Mouse (Mus musculus): Measurements from ENCODE around the gene Syt7. TPM values are rescaled to one million over a fixed set of nuclear protein-coding genes. Genes with fewer than 3 reads are reported as not detected.

Syt7 gene
- total RNA-seq, 2 experiments from 2014 or later = 279 to 314 TPM

- no peak for DNase-seq (ENCODE audit: low spot score in 2 of 2)
- intact Hi-C loops (cut with DNase I) = no loop called here
Measured at GRCm38 (mm10) chr19:10373191-10373590, 15.7 kb upstream of the Syt7 start.

GRCm38 (mm10) chr19:10375260-10375659 lies 13.6 kb upstream of the Syt7 start:
- intact Hi-C loops (cut with DNase I) = no loop called here
- no peak for DNase-seq (ENCODE audit: low spot score in 2 of 2)

- intact Hi-C loops (cut with DNase I) = no loop called here
Measured at GRCm38 (mm10) chr19:10379978-10380377, 8.9 kb upstream of the Syt7 start.

GRCm38 (mm10) chr19:10387660-10388059 lies 1.2 kb upstream of the Syt7 start:
- no peak for DNase-seq (ENCODE audit: low spot score in 2 of 2)
- intact Hi-C loops (cut with DNase I) = loop anchor here (2.0 kb wide), 1 partner anchor 47 kb away; no protein-coding TSS in a partner anchor

More at GRCm38 (mm10) chr19:10379978-10380377, 8.9 kb upstream of the Syt7 start:
- DNase-seq (ENCODE audit: low spot score in 2 of 2) = no peak

- DNase-seq (ENCODE audit: low spot score in 2 of 2) = no peak
- intact Hi-C loops (cut with DNase I) = loop anchor here (2.0 to 5.0 kb wide), 2 partner anchors 43 to 49 kb away; no protein-coding TSS in a partner anchor
Measured at GRCm38 (mm10) chr19:10389391-10390098, 655 bp downstream of the Syt7 start.

GRCm38 (mm10) chr19:10390099-10390680 lies 1.3 kb downstream of the Syt7 start:
- DNase-seq (ENCODE audit: low spot score in 2 of 2) = no peak
- intact Hi-C loops (cut with DNase I) = loop anchor here (5.0 kb wide), 1 partner anchor 42 kb away; no protein-coding TSS in a partner anchor

GRCm38 (mm10) chr19:10391028-10391427 lies 2.1 kb downstream of the Syt7 start:
- no peak for DNase-seq (ENCODE audit: low spot score in 2 of 2)
- intact Hi-C loops (cut with DNase I) = loop anchor here (5.0 kb wide), 1 partner anchor 41 kb away; no protein-coding TSS in a partner anchor

- no peak for DNase-seq (ENCODE audit: low spot score in 2 of 2)
- intact Hi-C loops (cut with DNase I) = loop anchor here (5.0 kb wide), 1 partner anchor 40 kb away; no protein-coding TSS in a partner anchor
Measured at GRCm38 (mm10) chr19:10391995-10392394, 3.1 kb downstream of the Syt7 start.

GRCm38 (mm10) chr19:10393471-10393870 lies 4.6 kb downstream of the Syt7 start:
- no peak for DNase-seq (ENCODE audit: low spot score in 2 of 2)
- intact Hi-C loops (cut with DNase I) = loop anchor here (5.0 kb wide), 1 partner anchor 39 kb away; no protein-coding TSS in a partner anchor

- DNase-seq (ENCODE audit: low spot score in 2 of 2) = peak in 1 of 2 experiments; percentile 58
- intact Hi-C loops (cut with DNase I) = loop anchor here (5.0 kb wide), 1 partner anchor 38 kb away; no protein-coding TSS in a partner anchor
Measured at GRCm38 (mm10) chr19:10393874-10394500, 5.1 kb downstream of the Syt7 start.

- peak; percentile 55 to 62 for DNase-seq (ENCODE audit: low spot score in 2 of 2)
- intact Hi-C loops (cut with DNase I) = no loop called here
Measured at GRCm38 (mm10) chr19:10395174-10395573, 6.3 kb downstream of the Syt7 start.

GRCm38 (mm10) chr19:10396962-10397361 lies 8.1 kb downstream of the Syt7 start:
- intact Hi-C loops (cut with DNase I) = no loop called here
- no peak for DNase-seq (ENCODE audit: low spot score in 2 of 2)

GRCm38 (mm10) chr19:10397479-10398153 lies 8.7 kb downstream of the Syt7 start:
- intact Hi-C loops (cut with DNase I) = no loop called here

GRCm38 (mm10) chr19:10398296-10398695 lies 9.4 kb downstream of the Syt7 start:
- intact Hi-C loops (cut with DNase I) = no loop called here
- DNase-seq (ENCODE audit: low spot score in 2 of 2) = peak; percentile 79 to 96

More at GRCm38 (mm10) chr19:10397479-10398153, 8.7 kb downstream of the Syt7 start:
- peak; percentile 75 to 85 for DNase-seq (ENCODE audit: low spot score in 2 of 2)

GRCm38 (mm10) chr19:10402771-10403494 lies 14.0 kb downstream of the Syt7 start:
- intact Hi-C loops (cut with DNase I) = no loop called here
- peak in 1 of 2 experiments; percentile 71 for DNase-seq (ENCODE audit: low spot score in 2 of 2)

GRCm38 (mm10) chr19:10403593-10404380 lies 14.9 kb downstream of the Syt7 start:
- DNase-seq (ENCODE audit: low spot score in 2 of 2) = no peak
- intact Hi-C loops (cut with DNase I) = no loop called here

GRCm38 (mm10) chr19:10404424-10404823 lies 15.5 kb downstream of the Syt7 start:
- intact Hi-C loops (cut with DNase I) = no loop called here
- DNase-seq (ENCODE audit: low spot score in 2 of 2) = no peak

- no peak for DNase-seq (ENCODE audit: low spot score in 2 of 2)
- intact Hi-C loops (cut with DNase I) = no loop called here
Measured at GRCm38 (mm10) chr19:10404911-10405310, 16.0 kb downstream of the Syt7 start.

Data from left cerebral cortex, postnatal 14 days (tissue).